11 mouse cellular contexts compared by ENCODE assay signal in the genomic region with DNA sequence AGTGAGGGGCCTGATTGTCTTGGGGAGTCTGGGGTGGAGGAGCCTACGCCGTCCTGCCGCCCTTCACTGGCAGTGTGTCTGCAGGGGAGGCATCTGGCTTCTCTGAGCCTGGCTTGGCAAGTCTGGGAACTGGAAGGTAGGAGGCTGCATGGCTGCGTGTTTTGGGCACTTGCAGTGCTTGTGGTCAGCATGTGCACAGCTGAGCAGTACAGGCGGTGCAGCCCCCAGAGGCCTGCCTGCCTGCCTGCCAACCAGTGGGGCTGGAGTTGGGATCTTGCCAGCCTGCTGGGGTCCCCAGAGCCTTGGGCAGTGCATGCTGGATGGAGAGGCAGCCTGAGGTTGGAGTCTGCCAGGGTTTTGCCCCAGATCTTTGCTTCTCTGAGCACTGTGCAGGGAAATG. TPM values are rescaled to one million over a fixed set of nuclear protein-coding genes. Genes with fewer than 3 reads are reported as not detected.
DNase-seq lines count a peak whose midpoint lies in the region; ATAC-seq lines count a peak whose summit lies in the region.
"Had no signal": no experiment of that assay in that cellular context is flagged by ENCODE, and none has a peak within 500 bp of the region (broad histone marks: within the 10 kb centered on the region; RNA-seq: fewer than 3 reads in every experiment).

No protein-coding gene starts in this region.

- ATAC-seq in monocyte, adult 5-6 weeks (replicated peaks; ENCODE audit: insufficient number of reproducible peaks, low FRiP score, low TSS enrichment, poor library complexity, severe bottlenecking): no peak
- no peak for ATAC-seq in megakaryocyte progenitor cell, adult 5-6 weeks (replicated peaks; ENCODE audit: poor library complexity)
- ATAC-seq: forebrain, embryonic 13.5 days had no signal

- DNase-seq in adrenal gland, postnatal 10 days: peak; percentile 85
- no peak for DNase-seq in adrenal gland, adult 18-20 months (ENCODE audit: low spot score in 2 of 2)
- DNase-seq in layer of hippocampus, postnatal 10 days (ENCODE audit: low spot score in 2 of 2): peak; percentile 51 to 62
- no peak for DNase-seq in layer of hippocampus, adult 9-11 months
- peak; percentile 54 for DNase-seq in testis, postnatal 10 days (ENCODE audit: low spot score)
- no peak for DNase-seq in testis, postnatal 14 days (ENCODE audit: low spot score)
- DNase-seq: kidney, postnatal 10 days; lung, adult 18-20 months had no signal

RNA-seq across cellular contexts. Expression of gene Gpx4, which starts 16.1 kb away (rescaled TPM):
- 1,000 to 10,000 TPM; 1,132 to 1,146 TPM for total RNA-seq in adrenal gland, postnatal 10 days (2021)
- total RNA-seq in adrenal gland, adult 18-20 months (2021): 1,000 to 10,000 TPM; 1,091 to 1,886 TPM
- total RNA-seq in layer of hippocampus, postnatal 10 days (2021): 100 to 1,000 TPM; 408 to 448 TPM
- 250 to 253 TPM (median 251 TPM) in 3 replicates for total RNA-seq in monocyte, adult 5-6 weeks (2017)
- 253 and 271 TPM in 2 replicates for total RNA-seq in megakaryocyte progenitor cell, adult 5-6 weeks (2015)
- 358 and 365 TPM in 2 replicates for total RNA-seq in megakaryocyte progenitor cell, adult 5-6 weeks (2017)

RNA-seq across cellular contexts. Expression of gene Polr2e, which starts 23.5 kb away (rescaled TPM):
- 100 to 1,000 TPM in 1 of 2 experiments, 10 to 100 TPM in 1; 96.5 to 102 TPM for total RNA-seq in adrenal gland, postnatal 10 days (2021)
- 10 to 100 TPM; 86.3 to 94.3 TPM for total RNA-seq in adrenal gland, adult 18-20 months (2021)
- 10 to 100 TPM; 66.9 to 76.7 TPM for total RNA-seq in layer of hippocampus, postnatal 10 days (2021)
- total RNA-seq in monocyte, adult 5-6 weeks (2017): 83.4 to 130 TPM (median 95.9 TPM) in 3 replicates
- total RNA-seq in megakaryocyte progenitor cell, adult 5-6 weeks (2015): 93.3 and 99.5 TPM in 2 replicates
- 74.3 and 89.9 TPM in 2 replicates for total RNA-seq in megakaryocyte progenitor cell, adult 5-6 weeks (2017)

RNA-seq across cellular contexts. Expression of gene Sbno2, which starts 42.3 kb away (rescaled TPM):
- total RNA-seq in adrenal gland, postnatal 10 days (2021): 10 to 100 TPM; 37.5 to 55.7 TPM
- total RNA-seq in adrenal gland, adult 18-20 months (2021): 10 to 100 TPM; 31.0 to 41.4 TPM
- total RNA-seq in layer of hippocampus, postnatal 10 days (2021): 10 to 100 TPM; 19.7 to 23.9 TPM
- 50.6 to 75.0 TPM (median 51.9 TPM) in 3 replicates for total RNA-seq in monocyte, adult 5-6 weeks (2017)
- 16.9 and 19.5 TPM in 2 replicates for total RNA-seq in megakaryocyte progenitor cell, adult 5-6 weeks (2015)
- 19.1 and 24.0 TPM in 2 replicates for total RNA-seq in megakaryocyte progenitor cell, adult 5-6 weeks (2017)

RNA-seq across cellular contexts. Expression of gene Arhgap45, which starts 46.7 kb away (rescaled TPM):
- 10 to 100 TPM; 11.9 to 12.7 TPM for total RNA-seq in adrenal gland, postnatal 10 days (2021)
- 1 to 10 TPM; 5.5 to 7.3 TPM for total RNA-seq in adrenal gland, adult 18-20 months (2021)
- total RNA-seq in layer of hippocampus, postnatal 10 days (2021): 1 to 10 TPM; 3.3 to 3.8 TPM
- total RNA-seq in monocyte, adult 5-6 weeks (2017): 356 to 478 TPM (median 365 TPM) in 3 replicates
- total RNA-seq in megakaryocyte progenitor cell, adult 5-6 weeks (2015): 64.1 and 69.0 TPM in 2 replicates
- total RNA-seq in megakaryocyte progenitor cell, adult 5-6 weeks (2017): 112 and 121 TPM in 2 replicates

RNA-seq across cellular contexts. Expression of gene Stk11, which starts 52.5 kb away (rescaled TPM):
- 100 to 1,000 TPM; 133 to 151 TPM for total RNA-seq in adrenal gland, postnatal 10 days (2021)
- 100 to 1,000 TPM; 154 to 158 TPM for total RNA-seq in adrenal gland, adult 18-20 months (2021)
- 10 to 100 TPM; 77.1 to 88.3 TPM for total RNA-seq in layer of hippocampus, postnatal 10 days (2021)
- 155 to 177 TPM (median 155 TPM) in 3 replicates for total RNA-seq in monocyte, adult 5-6 weeks (2017)
- total RNA-seq in megakaryocyte progenitor cell, adult 5-6 weeks (2015): 71.7 and 81.1 TPM in 2 replicates
- total RNA-seq in megakaryocyte progenitor cell, adult 5-6 weeks (2017): 159 and 172 TPM in 2 replicates

Comparison
In these comparisons a context has a peak if more than half of its experiments do, and no peak if none do; other contexts are left out.
1. DNase-seq: peak in adrenal gland, postnatal 10 days (single experiment), layer of hippocampus, postnatal 10 days (2 of 2) and testis, postnatal 10 days (single experiment); none in adrenal gland, adult 18-20 months (0 of 2), layer of hippocampus, adult 9-11 months (single experiment) and testis, postnatal 14 days (single experiment).